33 mouse cellular contexts compared by ENCODE assay signal in the genomic region with DNA sequence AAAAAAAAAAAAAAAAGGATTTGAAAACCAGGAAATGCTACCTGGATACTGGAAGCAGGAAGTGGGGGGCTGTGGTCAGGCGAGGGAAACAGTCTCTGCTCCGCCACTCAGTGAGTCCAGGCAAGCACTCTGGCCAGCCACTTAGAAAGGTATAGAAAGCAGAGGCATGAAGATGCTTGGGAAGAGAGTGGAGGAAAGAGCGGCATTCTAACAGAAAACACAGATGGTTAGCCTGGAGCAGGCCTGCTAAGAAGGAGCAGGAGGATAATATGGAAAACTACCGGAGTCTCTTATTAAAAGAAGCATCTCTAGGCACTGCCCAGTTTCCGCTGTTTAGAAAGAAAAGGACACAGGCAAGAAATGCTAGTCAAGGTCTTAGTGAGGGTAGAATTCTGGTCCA.
"Had no signal": no experiment of that assay in that cellular context is flagged by ENCODE, and none has a peak within 500 bp of the region (broad histone marks: within the 10 kb centered on the region; RNA-seq: fewer than 3 reads in every experiment).

No protein-coding gene starts in this region.

- H3K27ac ChIP-seq: heart, embryonic 13.5 days; heart, embryonic 15.5 days; hindbrain, embryonic 10.5 days; hindbrain, embryonic 12.5 days; hindbrain, embryonic 13.5 days; hindbrain, embryonic 14.5 days; hindbrain, embryonic 15.5 days; hindbrain, postnatal 0 days; intestine, embryonic 15.5 days; kidney, embryonic 15.5 days; kidney, postnatal 0 days; layer of hippocampus, adult 2 months; left cerebral cortex, adult 2 months had no signal

- ATAC-seq: hindbrain, embryonic 16.5 days; hindbrain, postnatal 0 days; inflammation-experienced regulatory T-cells, adult 6 months; intestine, embryonic 15.5 days; intestine, embryonic 16.5 days; intestine, postnatal 0 days had no signal

- DNase-seq: heart, postnatal 14 days; heart, postnatal 36 days; heart, postnatal 4 days; kidney, adult 11 months; kidney, adult 18-20 months; kidney, adult 2 months; kidney, adult 8-10 months; kidney, adult 9 months; kidney, postnatal 10 days; kidney, postnatal 14 days; kidney, postnatal 25 days; kidney, postnatal 36 days; kidney, postnatal 4 days; layer of hippocampus, adult 9-11 months; layer of hippocampus, postnatal 36 days had no signal

- H3K4me3 ChIP-seq: heart, embryonic 12.5 days; heart, embryonic 13.5 days; heart, embryonic 15.5 days; hindbrain, embryonic 10.5 days; hindbrain, embryonic 12.5 days; hindbrain, embryonic 13.5 days; hindbrain, embryonic 15.5 days; intestine, embryonic 15.5 days; kidney, embryonic 15.5 days; layer of hippocampus, adult 2 months; left cerebral cortex, adult 2 months had no signal

- H3K4me1 ChIP-seq: intestine, embryonic 15.5 days; kidney, embryonic 15.5 days had no signal
